Mouse (Mus musculus) CD4-positive, CD25-positive, alpha-beta regulatory T cell, adult 2 months (primary cell): Measurements from ENCODE around the gene Tmem274.
"Not testable (repeated sequence)": the region's sequence is repeated elsewhere in the genome, so short reads cannot be mapped to it uniquely, and the experiment has no call there.

ENCODE experiments used
- DNase-seq: peaks from one replicate; pipeline ENCODE4 v3.0.0-alpha.2; 2012; ENCODE audit warnings: low read depth, low spot score

Tmem274 gene

DNA sequence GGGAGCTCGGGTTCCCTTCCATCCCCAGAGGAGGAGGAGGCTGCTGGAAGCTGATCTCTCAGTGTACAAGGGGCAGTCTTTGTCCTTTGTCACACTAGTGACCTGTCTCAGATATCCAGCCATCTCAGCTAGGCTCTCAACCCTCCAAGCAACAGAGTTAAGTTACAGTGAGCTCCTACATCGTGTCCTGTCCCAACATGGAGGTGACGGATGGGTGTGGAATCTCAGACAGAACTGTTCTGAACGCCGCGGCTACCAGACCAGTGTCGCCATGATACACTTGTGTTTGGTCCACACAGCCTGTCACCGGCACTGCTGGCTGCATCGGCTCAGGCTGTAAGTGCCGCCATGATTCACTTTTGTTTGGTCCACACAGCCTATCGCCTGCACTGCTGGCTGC lies at the start of gene Tmem274:
Gene Tmem274, plus strand, starts transcription at position 301 of the 400 bp plus-strand sequence.
- DNase-seq = no peak

DNA sequence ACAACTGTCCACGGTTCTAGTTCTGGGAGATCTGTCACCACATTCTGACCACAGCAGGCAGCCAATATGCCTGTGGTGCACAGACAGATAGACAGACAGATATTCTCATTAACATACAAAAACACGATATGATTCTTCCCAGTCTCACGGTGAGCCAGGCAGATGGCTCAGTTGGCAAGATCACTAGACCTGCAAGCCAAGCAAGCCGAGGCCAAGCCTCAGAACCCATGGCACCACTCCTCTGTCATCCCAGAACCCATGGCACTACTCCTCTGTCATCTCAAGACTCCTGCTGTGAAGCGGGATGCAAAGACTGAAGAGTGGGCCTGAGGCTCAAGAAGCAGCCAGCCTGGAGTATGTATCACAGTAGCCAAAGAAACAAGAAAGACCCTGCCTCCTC lies 47.6 kb upstream of the Tmem274 start:
- no peak for DNase-seq

DNA sequence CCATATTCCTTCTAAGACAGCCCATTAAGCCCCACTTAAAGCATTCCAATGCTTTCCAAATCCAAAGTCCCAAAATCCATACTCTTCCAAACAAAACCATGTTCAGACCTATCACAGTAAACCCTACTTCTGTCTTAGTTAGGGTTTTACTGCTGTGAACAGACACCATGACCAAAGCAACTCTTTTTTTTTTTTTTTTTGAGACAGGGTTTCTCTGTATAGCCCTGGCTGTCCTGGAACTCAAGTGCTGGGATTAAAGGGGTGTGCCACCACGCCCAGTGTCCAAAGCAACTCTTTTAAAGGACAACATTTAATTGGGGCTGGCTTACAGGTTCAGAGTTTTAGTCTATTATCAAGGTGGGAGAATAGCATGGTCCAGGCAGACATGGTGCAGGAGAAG lies 45.3 kb upstream of the Tmem274 start:
- DNase-seq = not testable (repeated sequence)

DNA sequence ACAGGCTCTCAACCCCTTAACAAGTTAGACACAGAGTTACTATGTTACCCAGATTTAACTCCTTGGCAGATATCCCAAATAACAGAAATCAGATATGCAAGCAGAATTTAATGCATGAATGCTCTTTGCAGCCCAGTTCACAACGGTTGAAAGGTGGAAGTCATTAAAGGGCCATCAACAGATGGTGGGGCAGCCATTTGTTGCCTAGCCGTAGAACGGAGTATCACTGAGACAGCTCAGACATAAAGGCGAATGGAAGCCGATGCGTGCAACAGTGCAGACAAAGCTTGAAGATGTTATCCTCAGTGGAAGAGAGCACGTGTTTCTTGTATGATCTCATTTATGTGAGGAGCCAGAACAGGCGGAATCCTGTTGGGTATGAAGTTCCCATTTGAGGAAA lies 36.6 kb upstream of the Tmem274 start:
- no peak for DNase-seq

DNA sequence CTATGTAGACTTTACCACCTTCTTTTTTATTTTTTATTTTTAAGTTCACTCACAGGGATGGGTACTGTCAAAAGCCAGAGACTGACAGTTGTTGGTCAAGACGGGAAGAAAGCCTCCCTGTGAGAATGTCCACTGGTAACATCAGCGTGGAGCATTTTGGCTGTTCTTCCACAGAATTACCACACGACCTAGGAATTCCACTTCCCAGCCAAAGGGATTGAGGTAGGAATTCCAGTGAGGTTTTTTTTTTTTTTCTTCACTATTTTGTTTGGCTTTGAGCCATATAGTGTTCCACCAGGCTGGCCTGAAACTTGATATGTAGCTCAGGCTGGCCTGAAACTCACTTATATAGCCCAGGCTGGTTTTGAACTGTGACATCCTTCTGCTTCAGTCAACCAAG lies 34.7 kb upstream of the Tmem274 start:
- no peak for DNase-seq

DNA sequence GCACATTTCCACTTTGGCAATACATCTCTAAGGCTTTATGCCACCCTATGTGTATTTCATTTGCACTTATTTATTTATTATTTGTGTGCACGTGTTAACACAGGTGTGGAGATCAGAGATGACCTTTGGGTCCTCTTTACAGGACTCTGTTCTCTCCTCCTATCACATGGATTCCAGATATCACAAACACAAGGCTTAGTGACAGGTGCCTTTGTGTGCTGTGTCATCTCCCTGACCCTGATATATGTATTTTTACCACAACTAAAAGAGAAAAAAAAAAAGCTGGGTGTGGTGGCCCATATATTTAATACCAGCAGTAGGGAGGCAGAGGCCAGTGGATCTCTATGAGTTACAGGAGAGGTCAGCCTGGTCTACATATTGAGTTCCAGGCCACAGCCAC lies 32.7 kb upstream of the Tmem274 start:
- no peak for DNase-seq

DNA sequence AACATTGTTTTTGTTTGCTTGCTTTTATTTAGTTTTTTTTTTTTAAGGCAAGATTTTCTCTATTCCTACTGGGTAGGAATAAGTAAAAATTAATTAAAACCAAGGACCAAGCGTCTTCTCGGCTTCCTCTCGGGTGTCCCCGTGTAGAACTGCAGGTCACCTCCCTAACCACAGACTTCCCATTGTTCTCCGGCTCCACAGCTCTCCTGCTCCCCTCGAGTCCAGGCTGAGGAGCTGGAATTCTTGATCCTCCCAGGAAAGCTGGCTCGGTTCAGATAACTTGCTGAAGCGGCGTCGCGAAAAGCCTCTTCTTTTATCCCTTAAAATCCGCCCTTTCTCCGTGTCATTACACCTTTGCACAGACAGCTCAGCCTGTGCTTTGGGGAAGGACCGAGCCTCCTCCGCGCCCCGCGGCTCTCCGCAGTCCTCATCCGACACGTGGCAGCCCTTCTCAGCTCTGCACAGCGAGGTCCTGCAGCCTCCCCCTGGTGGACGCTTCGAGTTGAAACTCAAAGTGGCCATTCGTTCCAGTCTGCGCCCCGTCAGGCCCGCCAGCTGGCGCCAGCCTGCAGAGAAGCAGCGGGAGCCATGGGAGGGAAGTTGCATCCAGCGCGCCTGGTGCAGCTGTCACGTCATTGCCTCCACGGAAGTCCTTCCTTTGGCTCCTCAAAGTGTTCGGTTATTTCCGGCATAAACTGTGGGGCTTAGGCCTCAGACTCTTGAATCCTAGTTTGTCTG lies 32.0 kb upstream of the Tmem274 start:
- peak; percentile 94 for DNase-seq

DNA sequence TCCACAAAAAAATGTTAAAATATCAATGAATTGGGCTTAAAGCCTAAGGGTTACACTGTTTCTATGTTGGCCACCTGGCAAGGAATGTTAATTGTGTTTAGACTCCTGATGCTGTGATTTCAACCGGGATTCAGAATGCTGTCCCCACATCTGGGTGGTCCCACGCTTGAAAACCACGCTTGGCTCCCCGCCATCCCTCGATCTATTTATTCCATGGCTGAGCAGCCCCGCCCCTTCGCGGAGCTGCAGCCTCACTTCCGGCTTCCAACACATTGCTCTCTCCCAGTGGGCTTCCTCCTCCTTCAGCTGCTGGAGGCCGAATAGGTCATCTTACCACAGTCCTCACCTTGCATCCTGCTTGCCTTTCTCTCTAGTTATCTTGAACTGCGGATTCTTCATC lies 31.3 kb upstream of the Tmem274 start:
- peak; percentile 44 for DNase-seq

DNA sequence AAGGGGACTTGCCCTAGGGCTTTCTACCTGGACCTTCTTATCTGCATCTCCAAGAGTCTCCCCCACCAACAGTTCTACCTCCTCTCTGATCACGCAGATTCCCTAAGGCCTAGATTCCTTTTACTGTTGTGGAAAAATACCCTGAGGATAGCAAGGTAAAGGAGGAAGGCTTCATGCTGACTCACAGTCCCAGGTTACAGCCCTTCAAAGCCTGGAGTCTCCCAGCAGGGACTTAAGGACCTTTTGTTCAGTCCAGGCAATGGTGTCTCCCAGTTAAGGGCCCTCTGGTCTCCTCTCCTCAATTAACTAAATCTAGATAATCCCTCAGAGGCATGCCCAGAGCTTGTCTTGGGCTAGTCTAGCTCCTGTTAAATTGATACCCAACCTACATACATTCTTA lies 30.9 kb upstream of the Tmem274 start:
- no peak for DNase-seq

DNA sequence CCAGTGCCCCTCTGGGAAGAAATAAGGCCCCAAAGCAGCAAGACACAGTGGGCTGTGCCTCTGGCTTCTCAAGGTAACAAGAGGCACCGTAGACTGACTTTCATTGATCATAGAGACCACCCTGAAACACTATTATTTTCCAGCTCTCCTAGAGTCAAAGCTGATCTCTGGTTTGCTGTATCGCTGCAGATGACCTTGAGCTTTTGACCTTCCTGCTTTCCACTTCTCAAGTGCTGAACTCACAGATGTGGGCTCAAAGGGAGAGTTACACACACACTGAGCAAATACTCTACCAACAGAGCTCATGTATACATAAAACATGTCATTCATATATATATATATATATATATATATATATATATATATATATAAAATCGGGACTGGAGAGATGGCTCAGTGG lies 26.5 kb upstream of the Tmem274 start:
- no peak for DNase-seq

DNA sequence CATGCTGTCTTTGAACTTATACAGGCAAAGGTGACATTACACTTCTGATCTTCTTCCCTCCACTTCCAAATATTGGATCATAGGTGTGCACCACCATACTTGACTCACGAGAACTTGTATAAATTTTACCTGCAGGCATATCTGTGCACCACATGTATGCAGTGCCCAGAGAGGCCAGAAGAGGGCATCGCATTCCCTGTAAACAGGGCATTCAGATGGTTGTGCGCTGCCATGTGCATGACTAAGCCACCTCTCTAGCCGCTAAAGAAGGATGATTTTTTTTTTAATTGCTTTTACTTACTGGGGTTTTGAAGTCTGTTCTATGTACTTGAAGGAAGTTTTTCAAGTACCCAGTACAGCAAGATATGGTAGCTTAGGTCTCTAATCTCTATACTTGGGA lies 23.5 kb upstream of the Tmem274 start:
- peak; percentile 79 for DNase-seq

DNA sequence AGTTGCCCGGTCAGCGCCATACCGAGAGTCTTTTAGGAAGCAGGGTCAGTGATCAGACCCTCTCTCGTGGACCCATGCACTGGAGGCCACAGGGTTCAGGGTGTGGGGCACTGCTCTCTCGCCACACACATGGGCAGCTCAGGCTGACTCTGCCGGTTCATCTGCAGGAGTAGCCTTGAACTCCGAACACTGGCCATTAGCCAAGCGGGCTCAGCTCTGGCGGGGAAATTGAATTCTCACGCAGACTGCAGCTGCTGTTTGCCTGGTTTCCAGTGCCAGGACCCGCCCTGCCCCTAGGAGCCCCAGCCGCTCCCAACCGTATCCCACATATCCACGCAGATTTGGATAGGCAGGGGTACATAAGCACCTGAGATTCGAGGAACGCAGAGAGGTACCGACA lies 22.9 kb upstream of the Tmem274 start:
- DNase-seq = no peak

DNA sequence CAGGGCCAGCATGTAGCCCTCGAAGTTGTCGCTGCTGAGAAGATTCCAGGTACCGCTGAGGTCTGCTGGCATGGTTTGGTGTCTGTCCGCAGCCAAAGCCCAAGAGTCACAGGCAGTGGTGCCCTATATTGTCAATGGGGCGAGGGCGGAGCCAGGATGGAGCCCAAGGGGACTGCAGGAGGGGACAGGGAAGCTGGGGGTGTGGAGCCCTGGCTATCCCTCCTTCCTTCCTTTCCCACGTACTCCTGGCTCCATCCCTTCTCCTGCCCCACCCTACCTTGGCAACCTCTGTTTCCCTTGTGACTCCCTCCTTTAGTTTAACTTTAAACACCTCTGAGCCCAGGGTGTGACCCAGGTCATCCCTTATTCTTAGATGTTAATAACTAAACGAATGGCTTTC lies 22.3 kb upstream of the Tmem274 start, which contains the start of gene Rbp7:
Gene Rbp7, minus strand, starts transcription at position 100 of the 400 bp plus-strand sequence.
- DNase-seq = no peak

DNA sequence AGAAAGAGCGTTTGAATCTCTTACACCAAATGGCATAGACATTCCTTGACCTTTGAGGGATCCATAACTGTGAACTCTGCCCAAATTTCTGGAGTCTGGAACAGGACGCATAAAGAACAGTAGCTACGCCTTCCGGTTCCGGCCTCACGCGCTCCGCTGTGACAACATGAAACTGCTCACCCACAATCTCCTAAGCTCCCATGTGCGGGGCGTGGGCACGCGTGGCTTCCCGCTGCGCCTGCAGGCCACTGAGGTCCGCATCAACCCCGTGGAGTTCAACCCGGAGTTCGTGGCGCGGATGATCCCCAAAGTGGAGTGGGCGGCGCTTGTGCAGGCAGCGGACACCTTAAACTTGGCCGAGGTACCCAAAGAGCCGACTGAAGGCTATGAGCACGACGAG lies 20.0 kb upstream of the Tmem274 start:
- DNase-seq = not testable (repeated sequence)

DNA sequence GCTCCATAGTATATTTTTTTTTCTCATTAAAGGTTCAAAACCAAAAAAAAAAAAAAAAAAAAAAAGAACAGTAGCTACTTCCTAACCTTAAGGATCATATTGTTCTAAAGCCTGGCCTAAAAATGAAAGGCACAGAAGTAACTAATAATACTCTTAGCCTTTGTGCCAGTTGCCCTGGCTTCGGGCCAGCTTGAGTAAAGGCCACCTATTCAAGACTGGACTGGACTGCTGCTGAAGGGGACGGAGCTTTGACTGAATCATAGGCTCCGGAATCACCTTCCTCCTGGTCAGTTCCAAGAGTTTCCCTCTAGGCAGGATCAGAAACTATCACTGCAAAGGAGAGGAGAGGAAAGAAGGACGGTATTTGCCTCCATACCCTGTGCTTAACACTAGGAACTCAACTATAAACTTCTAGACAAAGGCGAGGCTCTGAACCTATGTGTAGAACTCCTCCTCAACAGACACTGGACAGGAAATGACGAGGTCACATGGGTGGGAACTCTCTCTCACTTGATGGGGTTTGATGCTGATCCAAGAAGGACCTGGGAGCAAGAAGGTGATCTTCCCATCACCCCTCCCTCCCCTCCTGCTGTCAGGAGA lies 19.2 kb upstream of the Tmem274 start:
- no peak for DNase-seq

DNA sequence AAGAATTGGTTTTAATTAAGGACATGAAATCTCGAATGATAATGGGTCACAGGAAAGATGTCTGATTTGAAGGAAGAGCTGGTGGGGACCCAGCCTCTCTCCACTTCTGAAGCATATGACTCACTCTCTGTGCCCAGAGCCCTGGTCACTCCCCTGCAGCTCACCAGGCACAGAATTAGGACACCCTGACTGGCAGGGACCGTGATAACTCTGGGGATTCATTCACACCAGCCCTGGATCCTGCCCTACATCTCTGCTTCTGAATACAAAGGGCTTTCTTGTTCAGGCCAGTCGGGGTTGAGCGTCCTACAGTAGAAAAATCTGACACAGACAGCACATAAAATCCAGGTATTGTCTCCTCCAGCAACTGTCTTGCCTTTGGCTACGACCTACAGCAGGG lies 18.7 kb upstream of the Tmem274 start:
- no peak for DNase-seq

DNA sequence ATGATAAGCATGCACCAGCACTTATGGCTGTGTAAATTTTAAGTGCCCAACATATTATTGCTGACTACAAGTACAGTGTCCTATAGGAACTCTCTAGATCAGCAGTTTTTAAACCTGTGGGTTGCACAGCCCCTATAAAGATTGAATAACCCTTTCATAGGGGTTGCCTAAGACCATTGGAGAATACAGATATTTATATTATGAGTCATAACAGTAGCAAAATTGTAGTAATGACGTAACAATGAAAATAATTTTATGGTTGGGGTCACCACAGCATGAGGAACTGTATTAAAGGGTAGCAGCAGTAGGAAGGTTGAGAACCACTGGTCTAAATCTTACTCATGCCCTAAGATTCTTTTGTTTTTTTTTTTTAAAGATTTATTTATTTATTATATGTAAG lies 17.8 kb upstream of the Tmem274 start:
- DNase-seq = no peak

DNA sequence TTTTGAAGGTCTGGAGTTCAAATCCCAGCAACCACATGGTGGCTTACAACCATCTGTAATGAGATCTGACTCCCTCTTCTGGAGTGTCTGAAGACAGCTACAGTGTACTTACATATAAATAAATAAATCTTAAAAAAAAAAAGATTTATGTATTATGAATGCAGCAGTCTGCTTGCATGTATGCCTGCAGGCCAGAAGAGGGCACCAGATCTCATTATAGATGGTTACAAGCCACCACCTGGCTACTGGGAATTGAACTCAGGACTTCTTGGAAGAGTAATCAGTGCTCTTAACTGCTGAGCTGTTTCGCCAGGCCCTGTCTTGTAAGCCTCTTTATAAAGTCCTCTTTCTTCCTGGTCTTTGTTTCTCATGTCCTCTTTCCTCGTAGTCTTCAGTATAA lies 16.7 kb upstream of the Tmem274 start:
- DNase-seq = not testable (repeated sequence)

DNA sequence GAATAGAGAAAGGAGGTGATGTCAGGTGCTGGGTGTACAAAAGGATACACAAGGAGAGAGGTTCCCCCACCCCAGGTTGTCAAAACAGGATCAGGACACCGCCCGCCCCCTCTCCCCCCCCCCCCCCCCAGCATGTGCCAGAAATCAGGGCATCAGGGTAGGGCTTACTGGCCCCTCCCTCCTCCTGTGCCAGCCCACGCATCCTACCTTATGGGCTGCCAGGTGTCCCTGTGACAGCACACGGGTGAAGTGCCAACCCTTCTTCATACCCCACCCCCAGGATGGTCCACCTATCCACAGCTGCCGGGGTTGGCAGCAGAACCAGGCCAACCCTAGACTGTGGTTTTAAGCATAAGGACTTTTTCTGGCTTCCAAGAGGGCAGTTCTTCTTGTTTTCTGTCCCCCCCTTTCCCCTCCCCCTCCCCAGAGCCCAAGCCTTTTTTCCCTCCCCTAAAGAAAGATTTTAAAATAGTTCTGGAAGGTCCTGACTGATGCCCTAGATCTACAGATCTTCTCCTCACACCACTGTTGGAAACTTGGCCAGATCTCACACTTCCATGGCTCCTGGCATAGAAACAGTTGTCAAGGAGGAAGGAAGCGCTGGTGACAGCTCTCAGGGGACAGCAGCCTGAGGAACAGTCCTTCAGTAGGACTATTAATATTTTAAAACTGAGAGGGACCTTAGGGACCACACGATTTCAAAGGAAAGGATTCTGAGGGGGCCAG lies 15.4 kb upstream of the Tmem274 start:
- DNase-seq = no peak

DNA sequence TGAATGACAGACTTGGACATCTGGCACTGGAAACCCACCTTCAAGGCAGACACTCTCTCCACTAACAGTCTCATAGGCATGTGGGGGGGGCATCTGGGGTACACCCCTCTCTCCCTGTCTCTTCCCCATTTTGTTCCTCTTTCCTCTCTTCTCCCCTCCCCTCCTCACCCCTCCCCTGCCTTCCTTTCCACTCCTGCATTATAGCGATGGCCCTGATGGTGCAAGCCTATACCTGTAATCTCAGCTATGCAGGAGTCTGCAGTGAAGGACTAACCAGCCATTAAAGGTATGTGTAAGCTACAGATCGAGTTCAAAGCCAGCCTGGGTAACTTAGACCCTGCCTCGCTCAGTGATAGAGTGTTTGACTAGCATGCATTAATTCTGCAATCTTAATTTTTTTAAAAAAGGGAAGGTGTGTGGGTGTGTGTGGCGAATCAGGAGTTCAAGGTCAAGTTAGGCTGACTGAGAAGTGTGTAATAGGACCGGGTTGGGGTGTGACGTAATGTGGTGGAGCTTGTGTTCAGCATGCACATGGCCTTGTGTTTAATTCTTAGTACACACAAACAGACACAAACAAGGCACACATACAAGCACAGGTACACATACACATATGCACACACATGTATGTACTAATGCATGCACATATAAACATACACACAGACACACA lies 14.7 kb upstream of the Tmem274 start:
- DNase-seq = no peak

DNA sequence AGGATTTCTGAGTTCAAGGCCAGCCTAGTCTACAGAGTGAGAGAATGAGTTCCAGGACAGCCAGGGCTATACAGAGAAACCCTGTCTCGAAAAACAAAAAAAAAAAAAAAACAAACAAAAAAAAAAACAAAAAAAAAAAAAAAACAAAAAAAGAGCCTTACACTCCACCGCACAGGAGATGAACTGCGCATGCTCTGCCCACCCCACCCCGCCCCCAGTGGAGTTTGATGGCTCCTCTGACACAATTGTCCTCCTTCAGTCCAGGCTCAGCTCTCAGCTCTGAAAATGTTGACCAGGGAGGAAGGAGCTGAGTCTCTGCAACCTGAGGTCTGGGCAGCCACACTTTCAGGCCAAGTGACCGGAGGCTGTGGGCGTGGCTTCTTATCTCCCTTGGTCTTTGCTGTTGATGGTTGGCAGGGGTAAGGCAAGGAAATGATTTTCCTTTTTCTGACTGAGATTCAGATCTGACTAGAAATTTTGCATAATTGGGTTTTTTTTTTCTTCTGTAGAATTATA lies 13.7 kb upstream of the Tmem274 start:
- DNase-seq = no peak

DNA sequence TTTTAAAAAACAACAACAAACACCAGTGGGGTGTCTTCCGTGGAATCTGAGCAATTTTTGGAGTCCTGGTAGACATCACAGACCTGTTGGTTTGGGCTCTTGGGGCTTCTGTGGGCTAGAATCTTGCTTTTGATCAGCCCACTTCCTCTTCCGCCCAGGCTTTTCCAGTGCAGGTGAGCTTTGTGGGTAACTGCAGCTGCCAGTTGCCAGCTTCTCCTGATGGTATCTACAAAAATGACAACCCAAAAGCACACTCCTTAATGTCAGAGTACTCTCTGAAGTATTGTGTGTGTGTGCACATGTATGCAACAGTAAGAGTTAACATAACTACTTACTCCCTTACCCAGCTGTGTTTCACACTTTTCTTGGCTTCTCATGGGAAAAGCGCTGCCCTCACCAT lies 7.6 kb upstream of the Tmem274 start:
- peak; percentile 80 for DNase-seq
